In genomic region chr14:55177274-55177673, GRCm38 (mm10) we compare ENCODE assay signal across 9 mouse cellular contexts. TPM values are rescaled to one million over a fixed set of nuclear protein-coding genes. Genes with fewer than 3 reads are reported as not detected.
DNase-seq lines count a peak whose midpoint lies in the region; ATAC-seq and TF ChIP-seq lines count a peak whose summit lies in the region.
"Had no signal": no experiment of that assay in that cellular context is flagged by ENCODE, and none has a peak within 500 bp of the region (broad histone marks: within the 10 kb centered on the region; RNA-seq: fewer than 3 reads in every experiment).

No protein-coding gene starts in this region.

- no peak overlapping the region for H3K27ac ChIP-seq in forebrain, postnatal 0 days (ENCODE audit: low read depth, low read length)
- H3K27ac ChIP-seq in forebrain, embryonic 16.5 days (ENCODE audit: low read length) = no peak overlapping the region
- no peak overlapping the region for H3K27ac ChIP-seq in spleen, adult 2 months (ENCODE audit: insufficient read depth, low read length)

- H3K9ac ChIP-seq in forebrain, postnatal 0 days = no peak overlapping the region
- no peak overlapping the region for H3K9ac ChIP-seq in forebrain, embryonic 16.5 days (replicated peaks; ENCODE audit: low read depth, low read length)

- DNase-seq in forebrain, postnatal 0 days = no peak
- peak; percentile 18 to 26 for DNase-seq in CD8-positive naive resting alpha-beta T cell, adult 2 months (ENCODE audit: low read depth in 2 of 2, low spot score in 2 of 2)
- DNase-seq in brain, embryonic 14.5 days (ENCODE audit: low read depth) = no peak
- peak; percentile 27 to 39 for DNase-seq in frontal cortex, postnatal 25 days (ENCODE audit: low spot score in 2 of 2)
- peak; percentile 25 to 70 for DNase-seq in layer of hippocampus, adult 18-20 months (ENCODE audit: low spot score in 2 of 2)
- DNase-seq in lung, postnatal 36 days = peak; percentile 53
- DNase-seq in spleen, adult 2 months (ENCODE audit: low read depth in 1 of 2, low spot score in 2 of 2) = peak in 1 of 2 experiments; percentile 38

- no peak for TF ChIP-seq POLR2A in brain, embryonic 14.5 days (IDR thresholded peaks at IDR 0.05; ENCODE audit: borderline replicate concordance, extremely low read depth, insufficient read depth, insufficient read length, poor library complexity, severe bottlenecking)
- no peak for TF ChIP-seq POLR2A in spleen, adult 2 months (IDR thresholded peaks at IDR 0.05; ENCODE audit: low read depth, low read length)

- no peak overlapping the region for H3K4me3 ChIP-seq in forebrain, postnatal 0 days (ENCODE audit: low read depth, low read length)
- H3K4me3 ChIP-seq in forebrain, embryonic 16.5 days (replicated peaks; ENCODE audit: low read length) = no peak overlapping the region
- no peak overlapping the region for H3K4me3 ChIP-seq in spleen, adult 2 months (ENCODE audit: extremely low read depth, insufficient read depth, insufficient read length)

- H3K36me3 ChIP-seq in forebrain, postnatal 0 days (ENCODE audit: insufficient read depth) = no peaks in the 10 kb centered on the region
- no peaks in the 10 kb centered on the region for H3K36me3 ChIP-seq in forebrain, embryonic 16.5 days (ENCODE audit: control insufficient read depth, insufficient read depth)
- H3K36me3 ChIP-seq in spleen, adult 2 months (ENCODE audit: control insufficient read depth, insufficient read depth, low read length) = no peaks in the 10 kb centered on the region

- H3K4me2 ChIP-seq in forebrain, postnatal 0 days (ENCODE audit: low read depth) = no peak overlapping the region
- no peak overlapping the region for H3K4me2 ChIP-seq in forebrain, embryonic 16.5 days (ENCODE audit: low read length)

- no peak for ATAC-seq in forebrain, postnatal 0 days
- ATAC-seq in forebrain, embryonic 16.5 days = no peak

- 37% methylated on average over 5 of the region's 5 CpGs for WGBS in forebrain, postnatal 0 days
- 47% methylated on average over 5 of the region's 5 CpGs for WGBS in forebrain, embryonic 16.5 days
- 34% methylated on average over 5 of the region's 5 CpGs for WGBS in spleen, adult 2 months

- H3K27me3 ChIP-seq in forebrain, postnatal 0 days (ENCODE audit: insufficient read depth, low read length) = no peaks in the 10 kb centered on the region
- no peaks in the 10 kb centered on the region for H3K27me3 ChIP-seq in forebrain, embryonic 16.5 days (replicated peaks; ENCODE audit: control insufficient read depth, insufficient read depth, low read length)
- no peaks in the 10 kb centered on the region for H3K27me3 ChIP-seq in spleen, adult 2 months (ENCODE audit: control insufficient read depth, insufficient read depth, low read length)

- no peaks in the 10 kb centered on the region for H3K4me1 ChIP-seq in forebrain, postnatal 0 days (ENCODE audit: insufficient read depth)
- H3K4me1 ChIP-seq in forebrain, embryonic 16.5 days (replicated peaks; ENCODE audit: control insufficient read depth, insufficient read depth, low read length) = no peaks in the 10 kb centered on the region
- H3K4me1 ChIP-seq in spleen, adult 2 months (ENCODE audit: control insufficient read depth, insufficient read depth, insufficient read length) = no peaks in the 10 kb centered on the region

- H3K9me3 ChIP-seq in forebrain, postnatal 0 days (ENCODE audit: low read length) = no peaks in the 10 kb centered on the region
- no peaks in the 10 kb centered on the region for H3K9me3 ChIP-seq in forebrain, embryonic 16.5 days (ENCODE audit: control insufficient read depth, low read length)

- peak; percentile 63 for TF ChIP-seq CTCF in forebrain, postnatal 0 days (IDR thresholded peaks at IDR 0.05; ENCODE audit: low read depth)
- TF ChIP-seq CTCF in brain, embryonic 14.5 days (IDR thresholded peaks at IDR 0.05; ENCODE audit: borderline replicate concordance, extremely low read depth, insufficient read depth, insufficient read length) = peak; percentile 73
- TF ChIP-seq CTCF in spleen, adult 2 months (IDR thresholded peaks at IDR 0.05; ENCODE audit: extremely low read depth, insufficient read depth, insufficient read length, insufficient replicate concordance) = peak; percentile 77; the same call in 1 of the 2 replicates

RNA-seq across cellular contexts. Expression of gene Dhrs2, which starts 44.5 kb away (rescaled TPM):
- total RNA-seq in forebrain, postnatal 0 days (2014; rRNA removed) = 0.31 and 0.67 TPM in 2 replicates
- polyA plus RNA-seq in forebrain, postnatal 0 days (2015; fragmentation: Nextera tagmentation; extraction: Ambion mirVana) = 0.30 and 0.57 TPM in 2 replicates
- 0.26 TPM in 1 of 2 replicates, not detected in the other for polyA plus RNA-seq in forebrain, embryonic 16.5 days (2015; fragmentation: Nextera tagmentation; extraction: Ambion mirVana)
- polyA plus RNA-seq in brain, embryonic 14.5 days (2012; rRNA removed) = 0.38 and 0.72 TPM in 2 replicates
- total RNA-seq in layer of hippocampus, adult 18-20 months (2021) = not detected
- polyA plus RNA-seq in spleen, adult 2 months (2012; rRNA removed) = not detected in 2 replicates
- total RNA-seq: heart, postnatal 36 days had no signal

Comparison
In these comparisons a context has a peak if more than half of its experiments do, and no peak if none do; other contexts are left out.
1. DNase-seq: peak in CD8-positive naive resting alpha-beta T cell, adult 2 months (2 of 2), frontal cortex, postnatal 25 days (2 of 2), layer of hippocampus, adult 18-20 months (2 of 2) and lung, postnatal 36 days (single experiment); none in forebrain, postnatal 0 days (single experiment) and brain, embryonic 14.5 days (single experiment).
2. Peak in every context shown above with its lines, with median percentiles within 50 percentile points of each other: CTCF ChIP-seq.